Mouse (Mus musculus): ENCODE data around the gene Nexmif.

DNA sequence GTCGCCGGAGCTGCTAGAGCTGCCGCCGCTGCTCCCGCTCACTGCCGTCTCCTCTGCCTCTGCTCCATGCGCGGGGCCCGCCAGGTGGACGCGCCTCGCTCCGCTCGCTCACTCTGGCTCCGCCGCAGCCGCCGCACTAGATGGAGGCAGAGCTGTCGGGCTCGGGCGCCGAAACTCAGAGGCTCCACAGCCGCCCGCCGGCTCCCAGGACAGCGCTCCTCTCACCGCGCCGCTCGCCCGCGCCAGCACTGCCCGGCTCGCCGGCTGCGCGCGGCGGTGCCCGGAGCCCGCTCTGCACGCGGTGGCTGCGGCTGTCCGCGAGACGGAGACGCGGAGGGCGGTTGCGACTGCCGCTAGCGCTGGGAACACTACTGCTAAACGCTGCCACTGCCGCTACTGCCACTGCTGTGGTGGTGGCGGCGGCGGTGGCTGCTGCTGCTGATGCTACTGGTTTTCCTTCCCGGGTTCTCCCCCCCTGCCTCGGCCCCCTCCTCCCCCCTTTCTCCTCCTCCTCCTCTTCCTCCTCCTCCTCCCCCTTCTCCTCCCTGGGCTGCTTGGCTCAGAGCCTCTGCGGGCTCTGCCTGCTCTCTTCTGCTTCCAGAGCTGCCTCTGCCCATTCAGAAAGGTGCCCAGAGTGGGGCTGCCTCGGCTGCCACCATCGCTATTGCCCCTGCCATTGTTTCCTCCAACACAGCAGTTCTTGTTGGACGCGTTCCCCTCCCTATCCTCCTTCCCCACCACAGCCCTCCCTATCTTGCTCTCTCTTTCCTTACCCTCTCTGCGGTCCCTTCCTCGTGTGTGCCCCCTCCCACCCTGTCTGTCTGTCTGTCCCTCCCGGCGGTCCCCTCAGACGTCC, at the start of gene Nexmif:
- TF ChIP-seq CTCF (IDR thresholded peaks at IDR 0.05) (no peak), POLR2A (IDR thresholded peaks at IDR 0.05; ENCODE audit: insufficient read depth, low read depth, low read length) (no peak), EP300 (IDR thresholded peaks at IDR 0.05; ENCODE audit: insufficient read depth, low read depth, low read length) (no peak)
